Mouse (Mus musculus): ENCODE results near the gene Zfp654.
A peak's percentile ranks its signal among the peaks of the same experiment; 100 is the strongest.

Gene Zfp654

DNA sequence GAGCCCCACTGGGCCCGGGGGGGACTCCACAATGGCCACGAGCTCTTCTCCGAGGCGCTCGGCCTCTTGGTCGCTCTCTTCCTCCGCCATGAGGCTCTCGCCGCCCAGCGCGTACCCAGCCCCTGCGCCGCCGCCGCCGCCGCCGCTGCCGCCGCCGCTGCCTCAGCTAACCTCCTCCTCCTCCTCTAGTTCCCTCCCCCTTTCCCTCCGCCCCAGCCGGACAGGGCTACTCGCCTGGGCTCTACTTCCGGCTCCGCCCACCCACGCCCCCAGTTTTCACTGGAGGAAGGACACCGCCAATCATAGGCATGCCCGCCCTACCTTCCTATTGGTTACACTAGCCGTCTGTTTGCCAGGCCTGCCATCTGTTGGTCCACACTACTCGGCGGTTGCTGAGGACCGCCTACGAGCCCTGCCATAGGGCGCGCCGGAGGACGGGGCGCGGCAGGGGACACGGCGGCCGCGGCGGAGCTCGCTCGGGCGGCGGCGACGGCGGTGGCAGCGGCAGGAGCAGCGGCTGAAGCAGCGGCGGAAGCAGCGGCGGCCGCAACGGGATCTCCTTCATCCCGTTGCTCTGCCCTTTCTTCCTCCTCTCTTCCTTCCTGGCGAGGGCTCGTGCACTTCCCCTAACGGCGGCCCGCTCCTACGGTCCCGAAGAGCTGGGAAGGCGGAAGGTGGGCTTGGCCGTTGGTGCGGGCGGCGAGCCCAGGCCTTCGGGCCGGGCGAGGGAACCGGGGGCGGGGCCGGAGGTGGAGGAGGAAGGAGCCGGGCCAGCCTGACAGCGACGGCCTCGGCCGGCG, at the start of gene Zfp654, which contains the start of gene Cggbp1:
TSS of gene Zfp654 (minus strand) at position 90 of the 800 bp plus-strand sequence.
TSS of gene Cggbp1 (plus strand) at position 434 of the 800 bp plus-strand sequence.
- DNase-seq (ENCODE audit: low read depth, low spot score) = peak; percentile 99

DNA sequence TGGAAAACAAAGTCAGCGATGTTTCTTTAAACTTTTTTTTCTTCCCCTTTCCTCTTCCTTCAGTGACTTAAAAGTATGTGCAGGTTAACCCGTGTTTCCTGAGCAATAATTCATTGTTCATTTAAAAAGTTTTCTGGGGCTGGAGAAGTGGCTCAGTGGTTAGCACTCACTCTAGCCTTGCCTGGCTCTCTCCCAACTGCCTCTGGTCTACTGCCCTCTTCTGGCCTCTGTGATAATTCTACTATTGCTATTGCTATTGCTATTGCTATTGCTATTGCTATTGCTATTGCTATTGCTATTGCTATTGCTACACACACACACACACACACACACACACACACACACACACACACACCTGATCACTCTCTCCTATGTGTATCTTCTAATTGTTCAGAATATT, 47.6 kb upstream of the Zfp654 start:
- DNase-seq (ENCODE audit: low read depth, low spot score) = peak; percentile 57

DNA sequence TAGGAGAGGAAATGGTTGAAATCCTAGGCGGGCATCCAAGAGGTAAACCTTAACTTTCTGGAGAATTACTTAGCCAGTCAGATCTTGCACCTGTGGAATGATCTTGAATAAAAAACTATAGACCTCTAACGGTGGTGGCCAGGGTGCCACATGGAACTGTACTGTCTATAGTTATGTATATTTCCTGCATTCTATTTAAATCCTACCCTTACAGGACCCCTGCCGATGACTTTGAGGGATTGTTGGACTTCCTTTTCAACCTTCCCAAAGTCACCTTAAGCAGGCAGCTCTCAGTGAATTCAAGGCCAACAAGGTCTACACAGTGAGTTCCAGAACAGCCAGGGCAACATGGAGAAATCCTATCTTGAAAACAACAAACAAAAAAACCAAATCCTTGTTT, 38.0 kb upstream of the Zfp654 start:
- DNase-seq (ENCODE audit: low read depth, low spot score) = peak; percentile 70

DNA sequence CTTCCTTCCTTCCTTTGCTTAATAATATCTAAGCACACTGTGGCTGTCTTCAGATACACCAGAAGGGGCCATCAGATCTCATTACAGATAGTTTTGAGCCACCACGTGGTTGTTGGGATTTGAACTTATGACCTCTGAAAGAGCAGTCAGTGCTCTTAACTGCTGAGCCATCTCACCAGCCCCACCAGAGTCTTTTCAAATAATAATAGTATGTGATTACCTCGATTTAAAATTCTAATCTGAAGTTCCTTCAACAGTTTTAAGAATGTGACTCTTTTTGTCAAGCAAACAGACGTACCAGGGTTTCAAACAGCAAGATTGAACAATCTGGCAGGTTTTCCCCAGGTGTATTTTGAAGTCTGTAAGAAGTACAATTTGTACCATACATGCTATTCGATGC, 34.1 kb upstream of the Zfp654 start:
- DNase-seq (ENCODE audit: low read depth, low spot score) = peak; percentile 95

DNA sequence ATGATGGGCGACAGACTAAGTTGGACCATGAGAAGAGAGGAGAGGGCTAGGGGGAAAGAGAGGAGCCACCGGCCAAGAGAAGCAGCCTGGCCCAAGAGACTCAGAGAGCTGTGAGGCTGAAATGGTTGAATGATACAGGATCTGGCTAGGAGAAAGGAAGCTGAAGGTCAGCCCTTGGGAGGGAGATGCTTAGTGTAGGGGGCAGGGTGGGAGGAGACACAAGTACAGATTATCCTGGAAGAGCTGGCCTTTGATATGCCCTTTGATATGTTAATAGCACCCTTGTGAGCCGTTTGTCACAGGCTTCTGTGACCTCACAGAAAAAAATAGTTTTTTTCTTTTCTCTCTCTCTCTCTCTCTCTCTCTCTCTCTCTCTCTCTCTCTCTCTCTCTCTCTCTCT, 33.7 kb upstream of the Zfp654 start:
- peak; percentile 99 for DNase-seq (ENCODE audit: low read depth, low spot score)

DNA sequence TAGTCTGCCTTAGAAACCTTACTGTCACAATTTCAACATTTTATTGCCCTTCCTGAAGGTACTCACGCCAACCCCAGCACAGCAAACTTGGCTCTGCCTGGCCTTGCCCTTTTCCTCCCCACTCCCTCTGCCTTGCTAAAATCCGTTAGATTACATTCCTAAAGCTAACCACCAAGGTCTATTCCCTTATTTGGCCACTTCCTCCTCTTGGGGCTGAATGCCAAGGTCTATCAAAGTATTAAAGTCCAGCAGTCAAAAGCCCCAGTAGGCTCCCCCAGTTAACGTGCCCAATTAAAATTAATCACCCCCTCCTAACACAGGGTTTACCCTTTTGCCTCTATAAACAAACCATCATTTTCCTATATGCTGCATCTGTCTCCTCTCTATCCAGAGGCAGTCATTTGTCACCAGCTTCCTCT, 33.0 kb upstream of the Zfp654 start:
- DNase-seq (ENCODE audit: low read depth, low spot score) = peak; percentile 83

DNA sequence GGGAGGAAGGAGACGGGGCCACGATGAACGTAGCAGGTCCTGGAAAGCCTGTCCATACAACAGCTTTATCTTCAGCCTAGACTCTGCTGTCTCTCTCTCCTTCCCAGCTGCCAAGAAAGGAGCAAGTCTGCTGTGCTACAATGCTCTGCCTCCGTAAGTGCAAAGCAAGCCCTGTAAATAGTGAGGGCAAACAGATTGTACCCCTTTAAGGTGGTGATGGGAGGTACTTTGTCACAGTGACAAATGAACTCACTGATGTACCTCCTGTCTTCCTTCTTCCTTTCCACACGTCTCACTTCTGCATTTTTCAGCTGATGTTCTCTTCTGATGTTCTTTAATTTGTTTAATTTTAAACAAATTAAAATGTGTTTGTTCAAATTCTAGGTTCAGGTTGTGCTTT, 32.4 kb upstream of the Zfp654 start:
- DNase-seq (ENCODE audit: low read depth, low spot score) = peak; percentile 48

DNA sequence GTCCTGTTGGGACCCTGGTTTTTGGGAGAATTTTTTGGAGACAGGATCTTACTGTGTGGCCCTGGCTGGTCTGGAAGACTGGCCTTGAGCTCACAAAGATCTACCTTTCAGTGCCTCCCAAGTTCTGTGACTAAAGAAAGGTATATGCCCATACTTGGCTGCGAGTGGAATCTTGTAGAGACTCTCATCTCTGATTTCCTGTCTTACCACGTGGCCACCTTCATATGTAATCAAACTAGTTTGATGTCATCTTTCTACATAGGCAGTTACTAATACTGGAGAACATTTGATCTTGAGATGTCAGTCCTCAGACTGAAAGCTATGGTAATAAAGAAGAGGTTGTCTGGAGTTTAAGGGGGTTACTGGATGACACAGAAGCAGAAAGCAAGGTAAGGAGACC, 30.0 kb upstream of the Zfp654 start:
- no peak for DNase-seq (ENCODE audit: low read depth, low spot score)

DNA sequence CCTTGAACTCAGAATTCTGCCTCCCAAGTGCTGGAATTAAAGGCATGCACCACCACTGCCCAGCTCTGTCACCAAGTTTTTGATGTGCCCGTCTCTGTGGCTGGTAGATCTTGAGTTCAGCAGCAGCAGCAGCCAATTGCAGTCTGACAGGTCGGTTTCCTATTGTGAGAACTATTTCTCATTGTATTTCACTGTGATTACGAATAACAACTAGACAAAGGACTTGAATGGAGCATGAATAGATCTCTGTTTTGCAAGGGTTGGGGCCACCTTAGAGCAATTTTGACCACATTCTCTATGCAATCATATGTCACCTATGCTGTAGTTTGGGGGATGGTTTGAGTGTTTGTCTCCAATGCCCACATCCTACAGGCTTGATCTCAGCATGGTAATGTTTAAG, 29.5 kb upstream of the Zfp654 start:
- DNase-seq (ENCODE audit: low read depth, low spot score) = peak; percentile 80

DNA sequence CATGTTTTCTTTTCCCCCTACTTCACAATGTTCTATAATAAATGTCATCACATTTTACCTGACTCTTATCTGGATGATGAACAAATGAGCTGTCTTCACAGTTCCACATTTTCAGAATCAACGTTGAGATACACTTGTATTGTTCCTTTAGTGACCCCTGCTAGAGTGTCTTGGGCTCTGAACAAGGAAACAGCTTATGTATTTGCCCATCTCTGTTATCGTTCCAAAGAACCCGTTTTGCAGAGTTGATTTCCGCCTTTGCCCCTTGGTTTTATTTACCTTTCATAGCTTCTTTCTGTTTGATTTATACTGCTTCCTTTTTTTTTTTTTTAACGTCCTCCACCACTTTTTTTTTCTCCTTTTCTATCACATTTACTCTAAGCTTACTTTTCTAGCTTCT, 28.3 kb upstream of the Zfp654 start:
- DNase-seq (ENCODE audit: low read depth, low spot score) = no peak

DNA sequence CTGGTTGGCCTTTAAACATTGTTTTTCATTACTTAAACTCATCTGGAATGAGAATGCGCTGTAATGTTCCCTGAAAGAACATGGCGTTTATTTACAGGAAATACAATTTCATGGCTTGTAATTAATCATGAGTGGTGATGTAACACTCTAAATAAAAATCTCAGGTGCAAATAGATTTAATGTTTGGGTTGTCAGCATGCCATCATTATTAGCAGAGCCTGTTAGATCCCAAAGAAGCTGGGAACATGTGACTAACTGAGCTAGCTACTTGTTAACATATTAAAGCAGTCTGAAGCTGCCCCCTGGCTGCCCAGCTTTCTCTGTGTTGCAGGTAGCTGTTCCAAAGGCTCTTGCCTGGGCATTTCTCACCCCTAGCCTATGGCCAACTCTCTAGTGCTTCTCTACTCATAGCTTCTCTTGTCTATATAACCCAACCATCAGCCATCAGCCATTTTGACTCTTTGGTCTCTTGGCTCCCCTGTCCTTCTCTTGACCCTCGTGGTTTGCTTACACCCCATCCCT, 27.2 kb upstream of the Zfp654 start:
- peak; percentile 48 for DNase-seq (ENCODE audit: low read depth, low spot score)

DNA sequence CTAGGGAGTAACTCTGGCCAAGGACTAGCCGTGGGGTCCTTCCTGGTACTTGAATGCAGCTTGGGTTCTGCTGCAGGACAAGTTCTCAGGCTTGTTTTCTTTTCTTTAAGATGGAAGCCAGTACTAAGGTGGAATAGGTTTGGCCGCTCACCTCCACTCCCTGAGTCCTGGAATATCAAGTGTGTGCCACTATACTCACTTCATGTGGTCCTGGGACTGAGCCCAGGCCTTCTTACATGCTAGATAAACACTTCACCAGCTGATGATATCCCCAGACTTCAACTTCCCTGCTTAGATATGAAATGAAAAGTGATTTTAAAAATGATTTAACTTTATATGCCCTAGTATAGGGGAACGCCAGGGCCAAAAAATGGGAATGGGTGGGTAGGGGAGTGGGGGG, 25.9 kb upstream of the Zfp654 start:
- no peak for DNase-seq (ENCODE audit: low read depth, low spot score)

DNA sequence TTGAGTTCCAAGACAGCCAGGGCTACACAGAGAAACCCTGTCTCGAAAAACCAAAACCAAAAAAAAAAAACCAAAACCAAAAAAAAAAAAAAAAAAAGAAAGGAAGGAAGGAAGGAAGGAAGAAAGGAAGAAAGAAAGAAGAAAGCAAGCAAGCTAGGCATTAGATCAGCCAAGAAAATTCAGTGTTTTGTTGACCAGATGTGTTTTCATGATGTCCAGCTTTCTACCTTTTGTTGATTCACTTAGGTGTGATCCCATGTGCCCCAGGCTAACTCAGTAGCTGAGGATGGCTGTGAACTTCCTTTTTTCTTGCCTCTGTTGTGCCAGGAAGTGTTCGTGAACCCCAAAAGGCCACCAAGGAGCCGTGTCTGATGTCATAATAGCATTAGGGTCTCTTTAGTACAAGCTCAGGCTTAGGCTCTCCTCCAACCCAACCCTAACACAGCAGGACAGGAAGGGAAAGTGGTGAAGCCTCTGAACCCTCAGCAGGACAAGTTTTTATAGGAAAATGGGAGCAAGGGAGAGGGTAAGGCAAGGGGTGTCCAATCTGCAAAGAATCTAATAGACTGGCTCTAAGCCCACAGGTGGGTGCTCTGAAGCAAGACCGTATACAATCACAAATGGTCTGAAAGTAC, 25.3 kb upstream of the Zfp654 start:
- DNase-seq (ENCODE audit: low read depth, low spot score) = peak; percentile 47

DNA sequence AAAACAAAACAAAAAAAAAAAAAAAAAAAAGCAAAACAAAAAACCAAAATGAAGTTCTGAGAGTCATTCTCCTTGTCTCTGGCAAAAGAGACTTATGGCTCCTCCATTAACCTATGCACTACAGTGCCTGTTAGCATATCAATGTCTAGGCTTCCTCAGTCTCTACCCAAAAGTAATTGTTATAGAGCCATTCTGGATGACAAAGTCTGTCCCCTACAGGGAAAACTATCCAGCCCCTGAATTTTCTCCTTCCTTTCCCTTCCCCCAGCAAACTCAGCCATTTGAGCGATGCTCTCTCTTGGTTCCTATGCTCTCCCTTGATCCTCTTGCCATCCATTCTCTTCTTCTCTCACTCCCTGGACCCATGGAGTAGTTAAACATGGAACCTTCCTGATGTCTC, 24.4 kb upstream of the Zfp654 start:
- peak; percentile 67 for DNase-seq (ENCODE audit: low read depth, low spot score)

DNA sequence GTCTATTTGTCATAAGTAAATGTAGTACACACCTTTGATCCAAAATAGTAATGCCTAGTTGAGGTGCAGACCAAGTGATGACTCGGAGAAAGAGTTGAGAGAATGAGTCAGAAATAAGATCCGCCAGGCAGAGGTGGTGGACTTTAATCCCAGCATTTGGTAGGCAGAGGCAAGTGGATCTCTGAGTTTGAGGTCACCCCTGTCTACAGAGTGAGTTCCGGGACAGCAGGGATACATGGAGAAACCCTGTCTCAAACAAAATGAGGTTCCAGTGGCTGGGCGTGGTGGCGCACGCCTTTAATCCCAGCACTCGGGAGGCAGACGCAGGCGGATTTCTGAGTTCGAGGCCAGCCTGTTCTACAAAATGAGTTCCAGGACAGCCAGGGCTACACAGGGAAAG, 23.9 kb upstream of the Zfp654 start:
- peak; percentile 65 for DNase-seq (ENCODE audit: low read depth, low spot score)

DNA sequence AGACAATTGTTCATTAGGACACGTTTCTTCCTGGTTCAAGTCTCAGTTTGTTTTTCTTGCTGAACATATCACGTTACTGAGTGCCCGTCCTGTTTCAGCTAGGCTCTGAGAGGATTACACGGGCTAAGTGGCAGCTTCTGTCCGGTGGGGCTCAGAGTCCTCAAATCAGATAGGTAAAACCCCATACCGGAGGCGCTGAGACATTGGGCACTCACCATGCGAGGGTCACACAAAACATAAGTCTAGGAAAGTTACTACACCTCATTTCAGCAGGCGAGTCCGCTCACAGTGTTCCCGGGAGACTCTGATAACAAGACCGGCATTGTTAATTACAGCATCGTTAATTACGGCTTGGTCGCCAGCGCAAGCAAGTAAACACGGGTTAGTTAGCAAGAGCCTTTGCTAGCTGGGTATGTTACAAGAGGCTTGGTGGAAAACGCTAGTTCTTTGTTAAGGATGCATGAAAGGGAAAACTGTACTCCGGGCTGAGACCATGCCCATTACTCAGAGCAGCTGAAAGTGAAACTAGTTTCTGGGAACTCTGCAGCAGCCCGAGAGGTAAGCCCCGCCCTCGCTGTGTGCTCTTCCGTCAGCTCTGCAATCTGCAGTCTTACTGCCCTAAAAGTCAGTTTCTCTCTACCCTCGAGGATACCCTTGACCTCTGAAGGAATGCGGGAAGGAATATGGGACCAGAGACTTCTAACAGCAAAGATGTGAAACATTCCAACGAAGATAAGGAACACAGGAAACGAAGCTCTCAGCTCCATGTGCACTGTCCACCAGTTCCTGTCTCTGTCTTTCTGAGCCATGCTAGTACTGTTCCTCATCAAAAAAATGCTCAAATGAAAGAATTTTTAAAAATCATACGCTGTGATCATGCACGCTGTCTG, 22.2 kb upstream of the Zfp654 start:
- peak; percentile 89 for DNase-seq (ENCODE audit: low read depth, low spot score)

DNA sequence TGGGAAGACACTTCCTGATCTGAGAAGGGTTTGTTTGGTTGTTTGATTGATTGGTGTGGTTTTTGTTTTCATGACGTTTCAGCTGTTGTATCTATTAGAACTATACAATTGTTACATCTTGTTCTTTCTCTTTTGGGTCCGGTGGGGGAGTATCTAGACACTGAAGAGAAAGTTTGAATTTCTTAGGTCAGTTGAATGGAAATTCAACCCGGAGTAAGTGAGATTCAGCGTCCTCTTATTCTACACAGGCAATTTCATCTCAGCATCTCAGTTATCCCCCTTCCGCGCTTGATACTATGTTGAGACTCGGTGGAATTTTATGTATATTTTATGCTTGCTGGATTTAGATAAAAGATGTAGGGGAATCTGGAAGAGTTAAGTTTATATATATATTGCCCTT, 21.4 kb upstream of the Zfp654 start:
- no peak for DNase-seq (ENCODE audit: low read depth, low spot score)

DNA sequence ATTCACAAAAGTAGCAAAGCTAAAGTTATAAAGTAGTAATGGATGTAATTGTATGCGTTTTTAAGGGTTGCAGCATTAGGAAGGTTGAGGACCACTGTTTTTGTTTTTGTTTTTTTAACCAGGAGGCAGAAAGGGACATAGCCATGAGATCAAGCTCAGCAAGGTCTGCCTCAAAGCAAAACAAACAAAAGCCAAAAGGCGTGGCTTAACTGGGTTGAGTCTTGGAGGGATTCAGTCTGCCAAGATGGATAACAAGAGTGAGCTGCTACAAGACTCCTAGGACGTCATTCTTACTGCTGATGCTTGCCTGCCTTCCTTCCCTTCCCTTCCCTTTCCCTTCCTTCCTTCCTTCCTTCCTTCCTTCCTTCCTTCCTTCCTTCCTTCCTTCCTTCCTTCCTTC, 20.8 kb upstream of the Zfp654 start:
- DNase-seq (ENCODE audit: low read depth, low spot score) = peak; percentile 57

DNA sequence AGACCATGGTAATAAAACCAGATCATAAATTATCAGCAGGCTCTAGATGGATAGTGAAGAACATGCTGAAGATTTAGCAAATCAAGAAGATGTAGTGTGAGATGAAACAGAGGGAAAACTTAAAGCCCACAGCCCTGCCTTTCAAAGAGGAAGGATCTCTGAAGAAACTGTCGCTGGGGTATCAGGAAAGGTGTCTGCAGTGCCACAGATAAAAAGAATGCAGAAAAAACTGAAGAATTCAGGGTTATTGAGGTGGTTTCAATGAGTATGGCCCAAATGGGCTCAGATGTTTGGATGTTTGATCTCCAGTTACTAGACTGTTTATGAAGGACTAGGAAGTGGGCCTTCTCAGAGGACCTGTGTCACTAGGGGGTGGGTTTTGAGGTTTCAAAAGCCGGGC, 18.2 kb upstream of the Zfp654 start:
- DNase-seq (ENCODE audit: low read depth, low spot score) = no peak

DNA sequence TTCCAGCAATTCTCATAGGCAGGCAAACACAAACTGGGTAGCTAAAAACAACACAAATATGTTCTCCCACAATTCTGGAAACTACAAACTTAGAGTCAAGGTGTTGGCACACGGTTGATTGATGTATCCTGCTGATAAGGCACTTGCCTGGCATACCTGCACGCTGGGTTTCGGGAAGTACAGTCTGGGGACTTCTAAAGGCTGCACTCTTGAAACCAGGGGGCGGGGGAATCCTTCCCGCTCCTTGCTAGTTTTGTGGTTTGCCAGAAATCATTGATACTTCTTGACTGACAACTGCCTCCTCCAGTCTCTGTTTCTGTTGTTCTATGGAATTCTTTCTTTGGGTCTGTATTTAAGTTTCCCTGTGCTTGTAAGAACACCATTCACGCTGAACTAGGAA, 17.2 kb upstream of the Zfp654 start:
- no peak for DNase-seq (ENCODE audit: low read depth, low spot score)

DNA sequence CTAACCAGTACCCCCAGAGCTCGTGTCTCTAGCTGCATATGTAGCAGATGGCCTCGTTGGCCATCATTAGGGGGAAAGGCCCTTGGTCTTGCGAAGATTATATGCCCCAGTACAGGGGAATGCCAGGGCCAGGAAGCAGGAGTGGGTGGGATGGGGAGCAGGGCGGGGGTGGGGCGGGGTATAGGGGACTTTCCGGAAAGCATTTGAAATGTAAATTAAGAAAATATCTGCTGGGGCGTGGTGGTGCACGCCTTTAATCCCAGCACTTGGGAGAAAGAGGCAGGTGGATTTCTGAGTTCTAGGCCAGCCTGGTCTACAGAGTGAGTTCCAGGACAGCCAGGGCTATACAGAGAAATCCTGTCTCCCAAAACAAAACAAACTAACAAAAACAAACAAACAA, 14.4 kb upstream of the Zfp654 start:
- DNase-seq (ENCODE audit: low read depth, low spot score) = peak; percentile 75

DNA sequence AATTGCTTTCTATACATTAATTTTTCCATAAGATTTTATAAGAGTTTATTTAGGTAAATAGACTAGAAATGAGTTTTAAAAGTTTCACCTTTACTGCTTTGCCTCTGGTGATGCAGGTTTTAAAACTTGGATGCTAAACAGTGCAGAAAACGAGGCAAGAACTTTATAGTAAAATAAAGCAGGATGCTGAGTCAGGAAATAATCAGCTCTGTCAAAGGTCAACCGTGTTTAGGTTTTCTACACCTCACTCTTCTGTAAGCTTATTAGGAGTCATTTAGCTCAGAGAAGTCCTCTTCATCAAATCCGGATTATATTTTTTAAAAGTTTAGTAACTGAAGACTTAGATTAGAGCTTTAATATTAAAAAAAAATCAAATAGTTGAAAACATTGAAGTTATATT, 5.5 kb upstream of the Zfp654 start:
- DNase-seq (ENCODE audit: low read depth, low spot score) = no peak
